Mouse (Mus musculus): ENCODE measurements around the gene Cyp26b1. TPM values are rescaled to one million over a fixed set of nuclear protein-coding genes. Genes with fewer than 3 reads are reported as not detected.

The Cyp26b1 gene
- polyA plus RNA-seq, 1 experiment from 2014 or later = 2.6 TPM

DNA sequence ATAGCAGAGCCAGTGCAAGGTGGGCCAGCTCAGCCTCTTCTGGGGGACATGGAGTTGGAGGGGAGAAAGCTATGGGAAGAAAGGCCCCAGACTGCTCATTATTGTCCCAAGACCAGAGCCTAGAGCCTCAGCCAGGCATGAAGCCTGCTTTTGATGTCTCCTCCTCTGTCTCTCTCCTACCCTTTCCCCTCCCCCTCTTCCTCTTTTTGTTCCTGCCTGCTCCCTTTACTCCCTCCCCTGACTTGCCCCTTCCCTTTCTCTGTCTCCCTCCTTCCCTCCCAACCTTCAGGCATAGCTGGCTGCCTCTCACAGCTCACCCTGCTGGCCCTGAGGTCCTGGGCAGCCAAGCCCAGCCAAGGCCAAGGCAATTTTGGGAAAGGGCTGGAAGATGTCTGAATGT lies 24.1 kb downstream of the Cyp26b1 start:
- H3K4me1 ChIP-seq (ENCODE audit: insufficient read depth, low read depth, low read length) = no peaks in the 10 kb centered on the region
- no peak overlapping the region for H3K9ac ChIP-seq (replicated peaks; ENCODE audit: low read depth)
- H3K9me3 ChIP-seq (ENCODE audit: low read length) = no peaks in the 10 kb centered on the region
- no peak overlapping the region for H3K4me2 ChIP-seq (replicated peaks; ENCODE audit: low read depth, low read length)
- TF ChIP-seq CTCF (IDR thresholded peaks at IDR 0.05) (0 out of 2 replicates have a peak, but pooled peaks have one; percentile 6), EP300 (IDR thresholded peaks at IDR 0.05) (no peak)
- no peaks in the 10 kb centered on the region for H3K36me3 ChIP-seq (ENCODE audit: insufficient read depth, low read length)
- no peak for ATAC-seq
- H3K27ac ChIP-seq (ENCODE audit: low read length) = no peak overlapping the region
- H3K27me3 ChIP-seq (replicated peaks; ENCODE audit: insufficient read depth, low read length) = no peaks in the 10 kb centered on the region
- H3K4me3 ChIP-seq (ENCODE audit: low read depth, low read length) = no peak overlapping the region
- no peak for DNase-seq (ENCODE audit: low spot score)

DNA sequence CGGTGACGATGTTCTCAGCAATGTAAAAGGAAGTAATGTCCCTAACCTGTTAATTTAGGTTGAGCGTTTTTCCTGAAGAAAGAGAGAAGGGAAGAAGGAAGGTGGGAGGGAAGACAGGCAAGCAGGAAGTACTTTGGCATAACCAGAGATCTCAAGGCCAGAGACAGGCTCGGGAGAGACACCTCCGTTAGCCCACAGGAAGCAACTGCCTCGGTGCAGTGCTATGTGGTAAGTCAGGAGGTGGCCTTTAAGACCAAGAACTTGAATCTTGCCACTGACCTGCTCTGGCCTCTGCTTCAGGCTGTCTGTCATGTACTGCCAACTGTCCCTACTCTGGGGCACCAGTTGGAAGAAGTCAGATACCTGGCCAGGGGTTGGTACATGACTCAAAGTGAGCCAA lies 24.8 kb downstream of the Cyp26b1 start:
- TF ChIP-seq CTCF (IDR thresholded peaks at IDR 0.05) (no peak), EP300 (IDR thresholded peaks at IDR 0.05) (no peak)
- Histone ChIP-seq H3K4me1 (ENCODE audit: insufficient read depth, low read depth, low read length) (no peaks in the 10 kb centered on the region), H3K9ac (replicated peaks; ENCODE audit: low read depth) (no peak overlapping the region), H3K9me3 (ENCODE audit: low read length) (no peaks in the 10 kb centered on the region), H3K27me3 (replicated peaks; ENCODE audit: insufficient read depth, low read length) (no peaks in the 10 kb centered on the region), H3K4me3 (ENCODE audit: low read depth, low read length) (no peak overlapping the region), H3K4me2 (replicated peaks; ENCODE audit: low read depth, low read length) (no peak overlapping the region), H3K27ac (ENCODE audit: low read length) (no peak overlapping the region), H3K36me3 (ENCODE audit: insufficient read depth, low read length) (no peaks in the 10 kb centered on the region)
- ATAC-seq = no peak
- 64% methylated on average over 6 of the region's 6 CpGs for WGBS
- DNase-seq (ENCODE audit: low spot score) = no peak

- no peaks in the 10 kb centered on the region for H3K27me3 ChIP-seq (replicated peaks; ENCODE audit: insufficient read depth, low read length)
- no peak overlapping the region for H3K4me2 ChIP-seq (replicated peaks; ENCODE audit: low read depth, low read length)
- H3K4me3 ChIP-seq (ENCODE audit: low read depth, low read length) = no peak overlapping the region
- no peak overlapping the region for H3K9ac ChIP-seq (replicated peaks; ENCODE audit: low read depth)
- 59% methylated on average over 4 of the region's 4 CpGs for whole genome bisulfite sequencing
- H3K9me3 ChIP-seq (ENCODE audit: low read length) = no peaks in the 10 kb centered on the region
- DNase-seq (ENCODE audit: low spot score) = no peak
- no peaks in the 10 kb centered on the region for H3K36me3 ChIP-seq (ENCODE audit: insufficient read depth, low read length)
- no peak for TF ChIP-seq EP300 (IDR thresholded peaks at IDR 0.05)
- no peak for TF ChIP-seq CTCF (IDR thresholded peaks at IDR 0.05)
- ATAC-seq = no peak
- no peaks in the 10 kb centered on the region for H3K4me1 ChIP-seq (ENCODE audit: insufficient read depth, low read depth, low read length)
- H3K27ac ChIP-seq (ENCODE audit: low read length) = no peak overlapping the region
Measured at GRCm38 (mm10) chr6:84567696-84568095, 26.0 kb downstream of the Cyp26b1 start.

DNA sequence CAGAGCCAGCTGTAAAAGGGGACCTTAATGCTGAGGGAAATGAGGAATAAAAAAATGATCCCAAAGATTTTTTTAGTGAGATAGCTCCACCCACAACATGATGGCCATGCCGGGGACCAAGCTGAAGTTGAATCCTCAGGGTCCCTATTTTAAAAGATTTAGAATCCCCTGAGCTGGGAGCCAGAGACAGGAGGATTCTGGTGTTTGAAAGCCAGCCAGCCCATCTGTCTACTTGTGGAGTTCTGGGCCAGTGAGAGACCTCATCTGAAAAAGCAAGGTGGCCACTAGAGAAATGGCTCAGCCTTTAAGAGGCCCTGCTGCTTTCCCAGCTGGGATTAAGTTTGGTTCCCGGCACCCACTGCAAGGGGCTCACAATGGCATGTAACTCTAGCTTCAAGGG lies 26.9 kb downstream of the Cyp26b1 start:
- H3K9me3 ChIP-seq (ENCODE audit: low read length) = no peaks in the 10 kb centered on the region
- H3K9ac ChIP-seq (replicated peaks; ENCODE audit: low read depth) = no peak overlapping the region
- TF ChIP-seq CTCF (IDR thresholded peaks at IDR 0.05) (no peak), EP300 (IDR thresholded peaks at IDR 0.05) (no peak)
- H3K27ac ChIP-seq (ENCODE audit: low read length) = no peak overlapping the region
- no peaks in the 10 kb centered on the region for H3K27me3 ChIP-seq (replicated peaks; ENCODE audit: insufficient read depth, low read length)
- WGBS = 68% methylated on average over 2 of the region's 2 CpGs
- no peak overlapping the region for H3K4me3 ChIP-seq (ENCODE audit: low read depth, low read length)
- DNase-seq (ENCODE audit: low spot score) = no peak
- no peaks in the 10 kb centered on the region for H3K36me3 ChIP-seq (ENCODE audit: insufficient read depth, low read length)
- no peaks in the 10 kb centered on the region for H3K4me1 ChIP-seq (ENCODE audit: insufficient read depth, low read depth, low read length)
- H3K4me2 ChIP-seq (replicated peaks; ENCODE audit: low read depth, low read length) = no peak overlapping the region
- ATAC-seq = no peak

GRCm38 (mm10) chr6:84565245-84565644 lies 28.5 kb downstream of the Cyp26b1 start:
- no peaks in the 10 kb centered on the region for H3K27me3 ChIP-seq (replicated peaks; ENCODE audit: insufficient read depth, low read length)
- H3K9me3 ChIP-seq (ENCODE audit: low read length) = no peaks in the 10 kb centered on the region
- no peaks in the 10 kb centered on the region for H3K4me1 ChIP-seq (ENCODE audit: insufficient read depth, low read depth, low read length)
- DNase-seq (ENCODE audit: low spot score) (no peak), ATAC-seq (no peak; the same call in 1 of the 2 replicates)
- H3K4me3 ChIP-seq (ENCODE audit: low read depth, low read length) = no peak overlapping the region
- TF ChIP-seq CTCF (IDR thresholded peaks at IDR 0.05) (no peak), EP300 (IDR thresholded peaks at IDR 0.05) (no peak)
- no peak overlapping the region for H3K27ac ChIP-seq (ENCODE audit: low read length)
- no peak overlapping the region for H3K4me2 ChIP-seq (replicated peaks; ENCODE audit: low read depth, low read length)
- H3K9ac ChIP-seq (replicated peaks; ENCODE audit: low read depth) = no peak overlapping the region
- WGBS = 69% methylated on average over 5 of the region's 5 CpGs
- no peaks in the 10 kb centered on the region for H3K36me3 ChIP-seq (ENCODE audit: insufficient read depth, low read length)

GRCm38 (mm10) chr6:84562948-84563347 lies 30.8 kb downstream of the Cyp26b1 start:
- no peaks in the 10 kb centered on the region for H3K4me1 ChIP-seq (ENCODE audit: insufficient read depth, low read depth, low read length)
- 20% methylated on average over 4 of the region's 4 CpGs for WGBS
- no peak overlapping the region for H3K4me2 ChIP-seq (replicated peaks; ENCODE audit: low read depth, low read length)
- H3K9me3 ChIP-seq (ENCODE audit: low read length) = no peaks in the 10 kb centered on the region
- no peak overlapping the region for H3K4me3 ChIP-seq (ENCODE audit: low read depth, low read length)
- H3K36me3 ChIP-seq (ENCODE audit: insufficient read depth, low read length) = no peaks in the 10 kb centered on the region
- no peaks in the 10 kb centered on the region for H3K27me3 ChIP-seq (replicated peaks; ENCODE audit: insufficient read depth, low read length)
- H3K9ac ChIP-seq (replicated peaks; ENCODE audit: low read depth) = no peak overlapping the region
- DNase-seq (ENCODE audit: low spot score) (no peak), ATAC-seq (no peak)
- no peak for TF ChIP-seq EP300 (IDR thresholded peaks at IDR 0.05)
- no peak for TF ChIP-seq CTCF (IDR thresholded peaks at IDR 0.05)
- no peak overlapping the region for H3K27ac ChIP-seq (ENCODE audit: low read length)

DNA sequence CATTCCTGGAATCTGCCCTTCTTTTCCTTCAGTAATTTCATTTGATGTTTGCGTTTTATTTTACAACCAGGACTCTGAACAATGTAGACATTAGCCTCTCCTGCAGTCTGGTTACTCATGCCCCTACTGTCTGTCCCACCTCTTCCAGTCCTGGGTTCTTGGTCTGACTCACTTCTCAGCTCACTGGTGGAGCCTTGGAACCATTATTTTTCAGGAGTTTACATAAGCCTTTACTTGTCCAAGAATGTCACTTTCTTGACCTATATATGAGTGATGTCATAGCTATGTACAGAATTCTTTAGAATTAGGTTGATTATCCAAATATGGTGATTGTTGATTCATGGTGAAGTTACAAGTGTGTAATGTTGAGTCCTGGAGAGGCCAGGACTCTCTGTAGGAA lies 32.5 kb downstream of the Cyp26b1 start:
- H3K4me1 ChIP-seq (ENCODE audit: insufficient read depth, low read depth, low read length) = no peaks in the 10 kb centered on the region
- DNase-seq (ENCODE audit: low spot score) (no peak), ATAC-seq (no peak)
- H3K27ac ChIP-seq (ENCODE audit: low read length) = no peak overlapping the region
- H3K9ac ChIP-seq (replicated peaks; ENCODE audit: low read depth) = no peak overlapping the region
- no peaks in the 10 kb centered on the region for H3K36me3 ChIP-seq (ENCODE audit: insufficient read depth, low read length)
- H3K9me3 ChIP-seq (ENCODE audit: low read length) = no peaks in the 10 kb centered on the region
- H3K4me3 ChIP-seq (ENCODE audit: low read depth, low read length) = no peak overlapping the region
- no peak for TF ChIP-seq CTCF (IDR thresholded peaks at IDR 0.05)
- TF ChIP-seq EP300 (IDR thresholded peaks at IDR 0.05) = no peak
- WGBS = 58% methylated on average over 1 of the region's 1 CpGs
- no peaks in the 10 kb centered on the region for H3K27me3 ChIP-seq (replicated peaks; ENCODE audit: insufficient read depth, low read length)
- no peak overlapping the region for H3K4me2 ChIP-seq (replicated peaks; ENCODE audit: low read depth, low read length)
